Mouse (Mus musculus) heart, postnatal 36 days (tissue): Measurements from ENCODE around the gene Hes3. TPM values are rescaled to one million over a fixed set of nuclear protein-coding genes. Genes with fewer than 3 reads are reported as not detected.

Experiments
- DNase-seq, 2 experiments: peaks; one replicate each; pipeline ENCODE4 v3.0.0; 2021 to 2022
- intact Hi-C: fragments of 180-260 bp; cut with DNase I; formaldehyde crosslinking; loops from one replicate; pipeline ENCODE4 v1.15.1; 2025
- total RNA-seq, 2 experiments: library from RNA; stranded (reverse); gene quantifications; 2 replicates each; pipeline ENCODE4 v1.2.3; 2021

Gene Hes3
- total RNA-seq, 2 experiments from 2014 or later: not detected

DNA sequence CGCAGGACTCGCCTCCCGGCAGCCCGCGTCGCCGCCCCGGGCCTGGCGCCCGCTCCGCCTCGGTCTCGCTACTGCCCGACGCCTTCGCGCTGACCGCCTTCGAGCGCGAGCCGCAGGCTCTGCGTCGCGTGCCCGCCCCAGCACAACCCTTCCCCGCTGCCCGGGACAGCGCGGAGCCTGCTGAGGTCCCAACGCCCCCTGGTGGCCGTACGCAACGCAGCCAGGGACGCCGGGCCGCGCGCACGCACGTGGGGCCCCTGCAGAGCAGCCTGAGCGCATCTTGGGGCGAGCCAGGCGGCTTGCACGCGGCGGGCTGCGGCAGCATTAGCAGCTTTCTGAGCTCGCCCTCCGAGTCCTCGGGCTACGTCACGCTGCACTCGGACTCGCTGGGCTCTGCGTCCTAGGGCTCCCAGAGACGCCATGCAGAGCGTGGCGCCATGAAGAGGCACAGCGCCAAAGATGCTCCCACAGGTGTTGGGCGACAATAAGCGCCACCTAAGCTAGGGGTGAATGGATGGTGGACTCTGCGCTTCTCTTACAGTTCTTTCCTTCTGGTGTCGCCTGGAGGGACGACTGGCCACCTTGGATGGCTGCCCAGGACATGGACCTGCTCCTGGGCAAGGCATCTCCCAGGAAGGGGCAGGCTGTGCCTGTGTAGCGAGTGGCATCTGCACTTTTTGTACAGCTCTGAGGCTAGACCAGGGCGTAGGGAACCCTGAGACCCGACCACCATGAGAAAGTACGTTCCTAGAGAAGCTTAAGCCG is 8.1 kb downstream of the Hes3 start:
- peak; percentile 85 to 87 for DNase-seq
- intact Hi-C loops: no loop called here

DNA sequence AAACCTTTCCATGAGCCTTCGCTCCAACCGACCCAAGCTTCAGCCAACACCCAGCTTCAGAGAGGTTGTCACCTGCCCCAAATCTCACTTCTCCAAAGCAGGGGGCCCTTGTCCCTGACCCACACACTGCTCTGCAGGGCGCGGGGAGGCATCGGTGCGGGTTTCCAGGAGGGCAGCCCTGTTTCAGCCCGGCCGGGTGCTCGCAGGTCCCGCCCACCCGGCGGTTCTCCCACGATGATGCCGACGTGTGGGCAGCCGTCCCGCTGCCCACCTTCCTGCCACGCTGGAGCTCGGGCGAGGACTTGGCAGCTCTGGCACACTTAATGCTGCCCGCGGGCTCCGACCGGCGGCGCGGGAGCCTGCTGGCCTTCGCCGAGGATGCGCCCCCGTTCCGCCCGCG is 8.7 kb downstream of the Hes3 start:
- intact Hi-C loops: no loop called here
- DNase-seq: no peak

DNA sequence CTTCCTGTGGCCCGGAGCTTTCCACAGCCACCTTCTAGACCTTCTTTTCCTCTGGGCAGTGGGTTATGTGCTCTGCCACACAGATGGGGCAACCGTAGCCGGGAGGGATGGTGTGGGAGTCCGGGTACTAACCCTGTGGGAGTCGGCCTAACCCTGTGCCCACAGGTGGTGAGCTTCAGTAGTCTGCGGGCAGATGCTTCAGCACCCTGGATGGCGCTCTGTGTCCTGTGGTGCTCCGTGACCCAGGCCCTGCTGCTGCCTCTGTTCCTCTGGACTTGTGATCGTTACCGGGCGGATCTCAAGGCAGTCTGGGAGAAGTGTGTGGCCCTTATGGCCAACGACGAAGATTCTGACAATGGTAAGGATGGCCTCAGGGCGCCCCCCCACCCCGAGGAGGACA is 9.9 kb downstream of the Hes3 start:
- intact Hi-C loops: no loop called here
- no peak for DNase-seq

DNA sequence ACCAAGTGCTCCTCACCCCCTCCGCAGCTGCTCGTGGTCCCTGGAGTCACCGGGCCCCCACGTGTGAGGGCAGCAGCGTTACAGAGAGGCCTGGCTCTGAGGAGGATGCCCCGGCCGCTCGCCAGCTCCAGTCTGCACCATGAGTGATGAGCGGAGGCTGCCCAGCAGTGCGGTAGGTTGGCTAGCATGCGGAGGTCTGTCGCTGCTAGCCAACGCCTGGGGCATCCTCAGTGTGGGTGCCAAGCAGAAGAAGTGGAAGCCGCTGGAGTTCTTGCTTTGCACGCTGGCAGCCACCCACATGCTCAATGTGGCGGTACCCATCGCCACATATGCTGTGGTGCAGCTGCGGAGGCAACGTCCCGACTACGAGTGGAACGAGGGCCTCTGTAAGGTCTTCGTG is 12.5 kb downstream of the Hes3 start:
- DNase-seq: no peak
- intact Hi-C loops: no loop called here

DNA sequence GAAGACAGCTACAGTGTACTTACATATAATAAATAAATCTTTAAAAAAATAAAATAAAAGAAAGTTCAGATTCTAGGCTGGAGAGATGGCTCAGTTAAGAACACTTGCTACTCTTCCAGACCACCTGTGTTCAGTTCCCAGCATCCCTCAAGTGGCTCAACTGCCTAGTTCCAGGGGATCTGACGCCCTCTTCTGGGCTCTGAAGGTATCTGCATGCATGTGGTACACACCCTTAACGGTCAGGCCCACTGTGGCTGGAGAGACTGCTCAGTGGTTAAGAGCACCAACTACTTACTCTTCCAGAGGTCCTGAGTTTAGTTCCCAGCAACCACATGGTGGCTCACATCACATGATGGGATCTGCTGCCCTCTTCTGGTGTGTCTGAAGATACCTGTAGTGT is 13.5 kb downstream of the Hes3 start:
- DNase-seq: no peak
- intact Hi-C loops: no loop called here

DNA sequence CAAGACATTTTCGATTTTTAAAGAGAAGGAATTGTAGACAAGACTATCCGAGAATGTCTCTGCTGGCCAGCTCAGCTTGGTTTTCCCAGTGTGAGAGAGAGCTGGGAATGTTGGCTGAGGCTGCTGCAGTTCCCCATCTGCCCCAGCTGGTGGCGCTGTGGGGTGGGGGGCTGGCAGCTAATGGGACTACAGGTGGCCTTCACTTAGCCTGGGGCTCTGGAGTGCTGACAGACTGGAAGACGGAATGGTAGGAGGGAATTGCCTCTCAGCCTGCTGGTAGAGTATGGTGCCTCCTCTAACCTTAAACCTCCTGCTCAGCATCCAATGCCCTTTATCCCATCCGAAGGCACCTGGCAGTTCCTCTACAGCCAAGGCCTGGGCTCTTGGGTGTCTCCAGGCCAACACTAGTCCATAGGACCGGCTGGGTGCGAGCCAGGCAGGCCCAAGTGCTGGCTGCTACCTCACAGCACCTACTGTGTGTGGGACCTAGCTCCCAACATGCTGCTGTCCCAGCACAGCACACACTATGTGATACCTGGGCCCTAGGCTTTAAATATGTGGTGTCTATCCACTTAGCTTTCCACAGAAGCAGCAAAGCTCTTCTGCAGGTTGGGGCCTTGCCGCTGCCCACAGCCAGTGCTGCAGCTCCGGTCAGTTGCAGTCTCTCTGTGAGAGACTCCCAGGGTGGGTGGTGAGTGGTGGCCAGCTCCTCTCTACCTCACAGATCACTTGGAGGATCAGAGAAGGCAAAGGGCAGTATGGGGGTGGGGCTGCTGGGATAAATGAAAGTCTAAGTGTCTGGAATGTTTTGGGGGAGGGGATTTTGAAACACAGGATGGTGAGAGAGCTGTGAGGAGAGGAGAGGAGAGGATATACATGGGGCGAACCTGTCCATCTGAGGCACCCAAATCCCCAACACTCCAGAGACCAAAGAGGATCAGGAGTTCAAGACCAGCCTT is 14.8 kb downstream of the Hes3 start:
- intact Hi-C loops: no loop called here

DNA sequence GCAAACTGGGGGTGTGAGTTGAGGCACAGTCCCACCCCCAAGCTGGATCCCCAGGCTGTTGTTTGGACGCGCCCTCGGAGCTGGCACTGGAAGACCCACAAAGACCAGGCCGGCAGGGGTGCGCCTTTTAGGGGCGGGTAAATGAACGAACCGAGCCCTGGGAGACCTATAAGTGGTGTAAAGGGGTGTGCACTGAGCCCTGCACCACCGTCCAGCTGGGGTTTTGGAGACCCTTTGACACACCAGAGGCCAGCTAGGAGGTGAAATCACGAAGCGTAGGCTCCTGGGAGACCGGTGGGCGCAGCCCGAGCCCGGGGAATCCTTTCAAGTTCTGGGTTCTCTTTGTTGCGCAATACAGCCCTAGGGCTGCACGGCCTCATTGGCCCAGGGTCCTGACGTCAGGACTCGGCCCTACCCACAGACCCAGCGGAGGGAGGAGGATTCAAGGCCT is 16.8 kb downstream of the Hes3 start:
- intact Hi-C loops: no loop called here
- peak; percentile 52 to 61 for DNase-seq

More for the DNA sequence above, 14.8 kb downstream of the Hes3 start:
- DNase-seq: no peak

DNA sequence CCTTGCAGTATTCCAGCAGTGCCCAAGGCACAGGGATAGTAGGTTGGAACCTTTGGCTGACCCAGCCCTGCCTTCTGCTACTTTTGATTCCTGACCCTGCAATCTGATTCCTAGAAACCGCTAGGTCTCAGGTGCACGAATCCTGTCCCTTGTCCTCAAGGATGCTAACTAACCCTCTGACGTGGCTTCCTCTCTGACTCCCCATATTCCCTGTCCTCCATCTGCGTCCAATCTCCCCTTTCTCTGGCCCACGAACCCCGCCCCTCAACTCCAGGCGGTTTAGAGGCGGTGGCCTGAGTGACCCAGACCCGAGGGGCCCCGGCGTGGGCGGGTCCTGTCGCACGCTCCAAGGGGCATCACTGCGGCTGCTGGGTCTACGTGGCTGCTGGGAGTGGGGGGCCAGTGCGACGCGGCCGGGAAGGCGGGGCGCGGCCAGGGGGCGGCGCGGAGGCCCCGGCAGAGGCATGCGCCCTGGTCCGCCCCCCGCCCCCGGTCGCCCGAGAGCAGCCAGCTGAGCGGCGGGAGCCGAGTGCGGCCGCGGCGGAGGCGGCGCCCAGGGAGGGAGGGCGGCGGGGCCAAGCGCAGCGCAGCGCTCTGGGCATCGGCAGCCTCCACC is 17.7 kb downstream of the Hes3 start, which contains the start of gene Gpr153:
Gpr153 (plus strand) TSS at position 612 of the 616 bp plus-strand sequence.
- peak; percentile 64 to 72 for DNase-seq
- intact Hi-C loops: loop anchor here (2.0 kb wide), 1 partner anchor 59 kb away; no protein-coding TSS in a partner anchor

DNA sequence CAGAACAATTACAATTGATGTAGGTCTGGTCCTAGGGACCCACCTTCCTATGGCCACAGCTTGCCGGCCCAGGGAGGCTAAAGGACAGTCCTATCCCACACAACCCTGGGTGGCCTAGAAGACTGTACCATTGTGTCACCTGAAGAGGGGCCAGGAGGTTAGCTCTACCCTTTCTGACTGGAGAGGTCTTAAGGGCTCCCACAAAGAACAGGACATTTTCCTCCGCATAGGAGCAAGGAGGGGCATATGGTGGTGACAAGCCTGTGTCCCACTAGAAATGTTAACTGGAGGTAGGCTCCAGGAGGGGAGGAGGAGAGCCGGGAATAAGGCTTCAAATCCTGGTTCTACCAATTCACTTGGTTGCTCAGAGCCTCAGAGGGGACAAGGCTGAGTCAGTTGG is 18.3 kb downstream of the Hes3 start:
- DNase-seq: no peak
- intact Hi-C loops: loop anchor here (2.0 kb wide), 1 partner anchor 58 kb away; no protein-coding TSS in a partner anchor

DNA sequence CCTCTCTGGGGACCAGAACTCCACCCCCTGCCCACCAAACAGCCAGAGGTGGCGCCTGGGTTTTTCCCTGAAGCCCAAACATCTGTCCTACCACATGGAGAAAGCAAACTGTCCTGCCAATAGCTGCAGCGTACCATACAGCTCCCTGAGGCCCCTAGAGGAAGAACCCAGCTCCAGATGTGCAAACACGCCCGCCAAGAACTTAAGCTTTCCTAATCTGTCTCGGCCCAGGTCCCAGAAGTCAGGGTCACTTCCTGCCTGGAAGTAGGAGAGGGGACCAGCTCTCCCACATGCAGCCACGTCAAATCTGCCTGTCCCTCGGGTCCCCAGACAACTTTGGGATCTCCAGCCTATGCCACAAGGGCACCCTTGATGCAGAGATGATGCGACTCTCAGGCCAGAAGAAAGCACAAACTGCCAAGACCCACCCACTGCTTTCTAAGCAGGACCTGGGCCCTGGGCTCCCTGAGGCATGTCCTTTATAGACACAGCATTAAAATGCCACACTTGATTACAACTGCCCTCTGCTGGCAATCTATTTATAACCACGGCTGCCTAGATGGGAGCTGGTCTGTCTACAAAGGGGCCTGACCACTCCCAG is 18.9 kb downstream of the Hes3 start:
- peak; percentile 68 to 81 for DNase-seq
- intact Hi-C loops: loop anchor here (2.0 kb wide), 1 partner anchor 58 kb away; no protein-coding TSS in a partner anchor

DNA sequence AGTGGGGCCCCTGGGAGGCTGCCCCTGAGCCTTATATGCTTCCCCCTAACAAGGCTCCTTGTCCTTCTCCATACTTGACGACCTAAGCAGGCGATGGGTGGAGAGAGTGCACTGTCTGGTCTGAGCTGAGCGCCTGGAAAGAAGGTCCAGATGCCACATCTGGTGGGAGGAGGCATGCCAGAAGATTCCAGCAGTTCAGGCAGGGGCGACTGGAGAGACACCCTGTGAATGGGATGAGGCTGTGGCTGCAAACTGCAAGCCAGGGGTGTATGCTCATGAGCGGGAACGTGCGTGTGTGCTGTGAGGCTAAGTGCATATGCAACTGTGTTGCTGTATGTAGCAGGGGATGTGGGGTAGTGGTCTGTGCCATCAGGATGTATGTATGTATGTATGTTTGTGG is 19.5 kb downstream of the Hes3 start:
- intact Hi-C loops: loop anchor here (2.0 kb wide), 1 partner anchor 57 kb away; no protein-coding TSS in a partner anchor
- DNase-seq: peak in 1 of 2 experiments; percentile 42

DNA sequence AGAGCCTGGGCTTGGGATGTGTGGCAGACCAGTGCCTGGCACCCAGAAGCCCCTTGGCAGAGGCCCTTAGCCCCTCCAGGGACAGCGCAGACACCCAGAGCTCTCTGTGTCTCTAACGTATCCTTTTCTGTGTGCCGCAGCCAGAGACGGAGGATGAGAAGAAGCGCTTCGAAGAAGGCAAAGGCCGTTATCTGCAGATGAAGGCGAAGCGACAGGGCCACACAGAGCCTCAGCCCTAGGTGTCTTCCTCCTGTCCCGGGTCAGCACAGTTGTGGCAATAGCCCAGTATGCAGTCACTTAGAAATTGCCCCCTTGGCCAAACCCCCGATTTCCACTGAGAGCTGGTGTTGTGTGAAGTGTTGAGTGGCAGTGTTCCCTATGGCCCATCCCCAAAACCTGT is 20.1 kb downstream of the Hes3 start:
- intact Hi-C loops: no loop called here
- DNase-seq: no peak

DNA sequence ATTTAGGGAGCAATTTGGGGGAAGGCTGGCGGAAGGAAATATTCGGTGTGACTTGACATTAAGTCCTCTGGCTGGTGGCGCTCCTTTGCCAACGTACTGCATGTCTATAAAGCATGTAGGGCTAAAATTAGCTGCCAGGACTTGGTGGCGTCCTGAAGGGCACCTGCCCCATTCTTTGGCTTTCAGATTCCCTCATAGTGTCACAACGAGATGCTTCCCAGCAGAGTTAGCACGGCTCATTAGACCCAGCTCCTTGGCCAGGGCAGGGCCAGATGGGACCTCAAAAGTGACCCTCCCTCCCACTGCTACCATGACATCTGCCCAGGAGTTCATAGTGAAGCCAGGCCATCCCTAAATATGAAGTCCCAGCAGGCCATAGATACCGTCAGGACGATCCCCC is 20.9 kb downstream of the Hes3 start:
- intact Hi-C loops: no loop called here
- DNase-seq: no peak

DNA sequence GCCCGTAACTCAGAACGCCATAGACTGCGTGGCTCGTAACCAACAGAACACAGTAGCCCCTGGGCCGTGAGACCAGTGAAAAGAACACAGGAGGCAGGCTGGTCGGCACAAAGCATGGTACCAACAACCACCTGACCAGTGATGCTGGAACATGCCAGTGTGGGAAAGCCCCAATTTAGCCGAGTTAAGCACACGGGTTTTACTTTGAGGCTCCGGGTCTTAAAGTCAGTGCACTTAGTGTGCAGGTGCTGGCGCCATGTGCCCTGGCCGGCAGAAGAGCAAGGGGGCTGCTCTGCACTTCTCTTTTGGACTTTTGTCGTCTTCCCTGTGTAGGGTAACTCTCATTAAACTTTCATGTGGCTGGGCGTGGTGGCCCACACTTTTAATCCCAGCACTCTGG is 21.5 kb downstream of the Hes3 start:
- DNase-seq: no peak
- intact Hi-C loops: no loop called here

DNA sequence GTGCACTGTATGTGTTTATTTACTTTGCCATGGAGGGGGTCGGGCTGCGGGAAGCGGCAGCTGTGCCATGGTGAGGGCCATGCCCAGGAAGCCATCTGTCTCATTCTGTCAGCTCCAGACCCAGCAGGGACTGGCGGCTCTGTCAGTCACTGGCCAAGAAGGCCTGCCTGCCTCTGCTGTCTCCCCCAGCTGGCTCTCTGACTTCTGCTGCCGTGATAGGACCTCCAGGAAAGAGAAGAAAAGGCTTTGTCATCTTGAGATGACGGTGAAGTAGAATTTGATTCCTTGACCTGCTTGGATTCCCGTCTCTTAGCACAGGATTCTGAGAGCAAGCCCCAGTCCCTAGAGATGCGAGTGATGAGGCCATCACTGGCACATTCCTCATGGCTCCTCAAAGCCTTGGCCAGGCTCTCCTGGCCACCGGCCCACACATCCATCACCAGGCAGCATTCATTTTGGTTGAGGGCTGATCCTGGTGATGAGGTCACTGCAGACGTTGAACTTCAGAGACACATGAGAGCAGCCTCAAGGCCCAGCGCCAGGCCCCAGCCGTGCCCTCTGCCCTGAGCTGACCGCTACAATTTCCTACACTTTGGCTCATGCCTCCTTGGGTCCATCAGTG is 23.6 kb downstream of the Hes3 start:
- peak; percentile 57 to 58 for DNase-seq
- intact Hi-C loops: loop anchor here (1.0 kb wide), 1 partner anchor 11 kb away; no protein-coding TSS in a partner anchor

DNA sequence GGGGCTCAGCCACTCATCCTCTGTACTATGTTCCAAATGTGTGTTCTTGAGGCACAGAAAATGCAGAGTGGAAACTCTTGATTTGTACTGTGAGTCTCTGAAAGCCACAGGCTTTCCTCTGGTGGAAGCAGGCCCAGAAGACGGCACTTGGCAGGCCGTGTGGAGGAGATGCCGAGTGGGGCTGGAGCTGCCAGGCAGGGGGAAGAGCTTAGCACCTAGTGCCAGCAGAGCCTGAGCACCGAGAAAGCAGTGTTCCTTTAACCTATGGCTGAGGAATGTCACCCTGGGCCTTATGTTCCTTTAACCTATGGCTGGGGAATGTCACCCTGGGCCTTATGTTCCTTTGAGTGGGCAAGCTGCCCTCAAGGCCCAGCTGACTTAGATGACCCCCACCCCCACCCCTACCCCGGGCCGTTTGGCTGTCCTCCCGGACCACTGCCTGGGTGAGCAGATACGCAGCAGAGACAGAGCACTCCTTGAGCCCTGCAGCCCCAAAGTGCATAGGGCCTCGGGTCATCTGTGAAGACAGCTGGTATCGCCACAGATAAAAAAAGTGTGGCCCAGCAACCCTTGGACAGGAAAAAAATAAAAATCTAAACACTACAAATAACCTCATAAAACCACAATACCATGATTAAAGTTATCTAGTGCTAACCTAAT is 25.1 kb downstream of the Hes3 start:
- intact Hi-C loops: no loop called here
- peak; percentile 40 to 43 for DNase-seq

DNA sequence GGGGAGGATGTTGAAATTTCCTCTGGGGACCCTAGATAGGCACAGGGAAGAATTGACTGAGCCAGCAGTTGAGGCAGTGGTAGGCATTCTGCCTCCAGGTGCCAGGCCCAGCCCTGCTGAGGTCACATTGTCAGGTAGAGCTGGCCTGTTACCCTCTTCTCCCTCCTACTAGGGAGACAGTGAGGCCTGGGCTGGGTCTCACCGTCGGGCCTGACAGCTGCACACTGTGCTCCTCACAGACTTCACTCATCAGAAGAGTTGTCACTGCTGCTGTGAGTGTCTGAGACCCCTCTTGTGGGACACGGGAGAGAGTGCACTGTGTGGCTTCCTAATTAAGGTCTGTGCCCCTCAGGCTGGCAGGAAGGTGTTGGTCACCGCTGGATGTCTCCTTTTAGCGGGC is 25.7 kb downstream of the Hes3 start:
- intact Hi-C loops: no loop called here
- no peak for DNase-seq

DNA sequence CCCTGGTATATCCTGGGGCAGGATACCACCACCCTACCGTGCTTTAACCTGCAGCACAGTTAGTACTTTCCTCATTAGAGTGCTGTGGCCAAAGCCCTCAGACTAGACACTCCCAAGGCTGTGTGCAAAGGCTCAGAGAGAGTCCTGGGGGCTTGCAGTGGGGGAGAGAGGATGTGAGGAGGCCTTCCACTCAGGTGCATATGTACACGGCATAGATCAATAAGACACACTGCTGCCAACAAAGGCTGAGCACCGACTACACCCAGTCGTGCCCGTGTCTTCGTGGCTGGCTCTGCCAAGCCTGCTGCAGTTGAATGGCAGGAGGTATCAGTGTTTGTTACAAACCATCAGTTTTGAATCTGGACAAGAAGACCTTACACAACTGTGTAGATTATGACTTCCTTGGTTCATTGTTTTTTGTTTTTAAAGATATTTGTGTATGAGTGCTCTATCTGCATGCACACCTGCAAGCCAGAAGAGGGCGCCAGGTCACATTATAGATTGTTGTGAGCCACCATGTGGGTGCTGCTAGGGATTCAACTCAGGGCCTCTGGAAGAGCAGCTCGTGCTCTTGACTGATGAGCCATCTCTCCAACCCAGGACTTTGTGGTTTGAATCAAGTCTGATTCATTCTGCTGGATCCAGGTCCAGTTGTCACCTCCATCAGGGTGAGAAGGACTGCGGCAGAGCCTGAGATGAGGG is 26.4 kb downstream of the Hes3 start:
- no peak for DNase-seq
- intact Hi-C loops: no loop called here

DNA sequence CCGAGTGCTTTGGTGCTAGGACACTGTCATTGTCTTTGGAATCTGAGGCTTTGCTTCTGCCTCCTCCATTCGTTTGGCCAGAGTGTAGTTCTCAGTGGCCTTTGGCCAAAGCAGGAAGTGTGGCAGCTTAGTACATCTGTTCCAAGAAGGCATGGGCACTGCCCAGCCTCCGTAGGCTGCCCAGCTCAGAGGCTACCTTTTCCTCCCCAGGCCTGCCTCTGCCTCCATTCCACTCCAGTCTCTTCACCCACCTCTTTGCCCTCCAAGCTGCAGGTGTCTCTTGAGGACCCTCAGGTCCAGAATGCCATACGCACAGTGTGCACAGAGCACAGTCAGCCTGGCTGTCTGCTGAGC is 27.3 kb downstream of the Hes3 start:
- intact Hi-C loops: no loop called here
- no peak for DNase-seq
